Mouse (Mus musculus): ENCODE measurements around the gene Scfd2. TPM values are rescaled to one million over a fixed set of nuclear protein-coding genes. Genes with fewer than 3 reads are reported as not detected.

Gene Scfd2
- total and polyA plus RNA-seq, 2 experiments from 2014 or later = 20.5 to 29.1 TPM

DNA sequence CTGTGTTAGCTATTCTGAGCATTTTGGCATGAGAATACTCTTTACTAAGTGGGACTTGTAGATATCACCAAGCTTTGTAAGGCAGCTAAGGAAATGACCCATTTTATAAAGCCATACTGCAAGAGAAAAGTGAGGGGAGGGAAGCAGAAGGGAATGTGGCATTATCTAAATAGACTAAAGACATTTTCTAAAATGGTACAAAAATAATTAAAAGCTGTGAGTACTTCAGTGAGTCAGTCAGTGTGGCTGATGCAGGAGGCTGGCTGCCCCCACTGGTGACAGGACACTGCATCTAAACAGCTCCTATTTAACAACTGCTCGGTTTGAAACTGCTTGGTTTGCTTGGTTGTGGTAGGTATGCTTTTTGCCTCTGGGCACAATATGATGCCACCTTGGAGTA is 276.6 kb downstream of the Scfd2 start:
- no peak overlapping the region for H3K27ac ChIP-seq (ENCODE audit: low read depth, low read length)
- H3K4me1 ChIP-seq (ENCODE audit: insufficient read depth) = 0 out of 2 replicates have a peak, but pooled peaks cover 2% of the 10 kb centered on the region
- H3K27me3 ChIP-seq (ENCODE audit: insufficient read depth, low read length) = no peaks in the 10 kb centered on the region
- H3K9me3 ChIP-seq (ENCODE audit: low read length) = no peaks in the 10 kb centered on the region
- TF ChIP-seq CTCF (IDR thresholded peaks at IDR 0.05; ENCODE audit: low read depth) = no peak
- WGBS = 68% methylated on average over 1 of the region's 1 CpGs
- ATAC-seq = no peak
- H3K4me2 ChIP-seq (ENCODE audit: low read depth) = no peak overlapping the region
- no peak overlapping the region for H3K9ac ChIP-seq
- no peak for DNase-seq
- H3K36me3 ChIP-seq (ENCODE audit: insufficient read depth) = no peaks in the 10 kb centered on the region
- no peak overlapping the region for H3K4me3 ChIP-seq (ENCODE audit: low read depth, low read length)

DNA sequence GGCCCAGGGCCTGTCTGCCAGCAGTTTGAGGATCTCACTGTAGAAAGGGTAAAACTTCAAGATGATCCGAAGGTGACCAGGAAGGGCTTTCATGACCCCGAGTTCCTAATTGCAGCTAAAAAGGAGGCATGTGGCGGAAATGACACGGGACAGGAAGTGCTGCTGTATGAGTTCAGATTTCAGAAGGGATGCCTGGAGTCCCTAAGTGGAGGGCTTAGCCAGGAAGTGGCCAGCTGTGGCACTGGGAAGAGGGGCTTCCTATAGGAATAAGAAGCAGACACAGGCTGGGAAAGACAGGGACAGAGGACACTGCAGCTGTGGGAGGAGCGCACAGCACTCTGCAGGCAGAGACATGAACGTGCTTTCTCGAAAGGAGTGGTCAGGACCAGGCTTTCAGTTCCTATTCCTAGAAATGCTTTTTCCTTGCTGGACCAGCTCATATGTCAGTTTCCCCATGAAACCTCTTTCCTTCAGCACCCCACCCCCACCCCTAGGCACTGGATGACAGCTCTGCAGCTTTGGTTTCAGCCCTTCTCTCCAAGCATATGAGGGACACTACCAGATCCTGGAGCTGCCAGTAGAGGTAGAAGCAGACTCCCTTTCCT is 277.7 kb downstream of the Scfd2 start:
- no peak for TF ChIP-seq CTCF (IDR thresholded peaks at IDR 0.05; ENCODE audit: low read depth)
- Histone ChIP-seq H3K4me2 (ENCODE audit: low read depth) (no peak overlapping the region), H3K36me3 (ENCODE audit: insufficient read depth) (no peaks in the 10 kb centered on the region), H3K27me3 (ENCODE audit: insufficient read depth, low read length) (no peaks in the 10 kb centered on the region), H3K4me3 (ENCODE audit: low read depth, low read length) (no peak overlapping the region), H3K9ac (no peak overlapping the region), H3K9me3 (ENCODE audit: low read length) (no peaks in the 10 kb centered on the region), H3K4me1 (ENCODE audit: insufficient read depth) (no peaks in the 10 kb centered on the region), H3K27ac (ENCODE audit: low read depth, low read length) (no peak overlapping the region)
- DNase-seq = no peak
- 79% methylated on average over 7 of the region's 7 CpGs for WGBS
- ATAC-seq = no peak

DNA sequence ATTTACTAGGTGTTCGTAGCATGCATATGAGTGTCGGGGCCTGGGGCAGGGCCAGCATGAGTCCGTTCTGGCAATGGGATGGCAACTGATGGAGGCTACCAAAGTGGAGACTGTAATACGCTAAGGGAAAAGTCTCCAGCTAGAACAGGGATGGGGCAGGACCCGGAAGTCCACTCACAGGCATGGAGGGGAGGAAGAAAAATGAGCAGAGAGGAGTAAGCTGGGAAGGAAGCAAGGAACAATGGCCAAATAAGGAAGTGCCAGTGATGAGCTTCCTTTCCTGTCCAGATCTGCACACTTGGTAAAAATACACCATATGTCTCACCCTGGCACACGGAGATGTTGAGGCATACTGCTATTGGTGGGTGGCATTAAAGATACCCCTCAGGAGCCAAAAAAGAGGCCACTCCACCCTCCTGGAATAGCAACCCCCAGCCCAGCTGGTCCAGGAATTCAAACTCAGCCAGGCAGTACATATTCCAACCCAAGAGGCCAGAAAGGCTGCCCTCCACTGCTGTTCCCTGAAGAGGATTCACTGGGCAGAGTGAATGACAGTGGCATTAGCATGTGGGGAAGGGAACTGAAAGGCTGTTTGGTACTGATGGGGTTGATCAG is 278.8 kb downstream of the Scfd2 start:
- WGBS = 74% methylated on average over 6 of the region's 6 CpGs
- peak; percentile 63 for ATAC-seq

DNA sequence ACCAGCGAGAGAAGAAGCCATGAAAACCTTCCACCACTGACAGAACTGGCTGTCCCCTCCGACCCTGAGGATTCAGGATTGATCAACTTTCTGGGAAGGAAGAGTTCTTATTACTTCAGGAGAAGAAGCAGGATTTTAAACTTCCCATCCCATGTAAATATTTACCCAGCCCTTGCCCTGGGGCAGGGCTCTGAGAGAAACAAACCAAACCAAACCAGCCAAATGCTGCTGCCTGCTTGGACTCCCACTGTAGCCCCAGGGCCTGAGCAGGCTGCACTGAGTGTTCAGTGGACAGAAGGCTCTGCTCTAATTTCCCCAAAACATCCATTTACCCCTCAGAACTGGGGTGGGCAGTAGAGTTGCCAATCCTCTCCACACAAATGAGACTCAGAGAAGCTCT is 280.6 kb downstream of the Scfd2 start:
- Histone ChIP-seq H3K36me3 (ENCODE audit: insufficient read depth) (no peaks in the 10 kb centered on the region), H3K27me3 (ENCODE audit: insufficient read depth, low read length) (no peaks in the 10 kb centered on the region), H3K27ac (ENCODE audit: low read depth, low read length) (no peak overlapping the region), H3K9ac (no peak overlapping the region), H3K4me3 (ENCODE audit: low read depth, low read length) (no peak overlapping the region), H3K4me1 (ENCODE audit: insufficient read depth) (no peaks in the 10 kb centered on the region), H3K4me2 (ENCODE audit: low read depth) (no peak overlapping the region), H3K9me3 (ENCODE audit: low read length) (no peaks in the 10 kb centered on the region)
- 89% methylated on average over 2 of the region's 2 CpGs for WGBS
- no peak for ATAC-seq
- no peak for DNase-seq
- TF ChIP-seq CTCF (IDR thresholded peaks at IDR 0.05; ENCODE audit: low read depth) = no peak

More for the DNA sequence above, 278.8 kb downstream of the Scfd2 start:
- TF ChIP-seq CTCF (IDR thresholded peaks at IDR 0.05; ENCODE audit: low read depth) = no peak
- H3K4me3 ChIP-seq (ENCODE audit: low read depth, low read length) = no peak overlapping the region
- H3K36me3 ChIP-seq (ENCODE audit: insufficient read depth) = no peaks in the 10 kb centered on the region
- no peaks in the 10 kb centered on the region for H3K9me3 ChIP-seq (ENCODE audit: low read length)
- H3K4me1 ChIP-seq (ENCODE audit: insufficient read depth) = no peaks in the 10 kb centered on the region
- H3K27ac ChIP-seq (ENCODE audit: low read depth, low read length) = no peak overlapping the region
- no peak overlapping the region for H3K4me2 ChIP-seq (ENCODE audit: low read depth)
- H3K9ac ChIP-seq = no peak overlapping the region
- H3K27me3 ChIP-seq (ENCODE audit: insufficient read depth, low read length) = no peaks in the 10 kb centered on the region
- DNase-seq = peak; percentile 32

DNA sequence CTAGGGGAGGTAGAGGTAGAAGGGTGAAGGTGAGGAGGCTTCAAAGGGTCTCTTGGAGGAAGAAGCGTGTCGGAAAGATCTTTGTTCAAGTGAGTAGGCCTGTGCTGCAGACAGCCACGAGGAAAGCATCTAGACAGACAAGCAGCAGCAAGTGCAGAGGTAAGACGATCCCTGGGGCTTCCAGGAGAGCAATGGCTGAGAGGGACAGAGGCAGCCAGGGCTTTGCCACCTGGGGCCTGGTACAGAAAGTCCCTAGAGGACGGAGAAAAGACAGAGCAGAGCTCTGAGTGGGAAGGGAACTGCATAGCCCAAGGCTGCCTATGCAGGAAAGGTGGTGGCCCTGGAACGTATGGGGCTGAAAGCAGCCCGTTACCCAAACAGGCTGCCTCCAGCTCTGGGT is 281.3 kb downstream of the Scfd2 start:
- Histone ChIP-seq H3K27ac (ENCODE audit: low read depth, low read length) (no peak overlapping the region), H3K9ac (no peak overlapping the region), H3K36me3 (ENCODE audit: insufficient read depth) (no peaks in the 10 kb centered on the region), H3K9me3 (ENCODE audit: low read length) (no peaks in the 10 kb centered on the region), H3K4me1 (ENCODE audit: insufficient read depth) (no peaks in the 10 kb centered on the region), H3K4me3 (ENCODE audit: low read depth, low read length) (no peak overlapping the region), H3K27me3 (ENCODE audit: insufficient read depth, low read length) (no peaks in the 10 kb centered on the region), H3K4me2 (ENCODE audit: low read depth) (no peak overlapping the region)
- WGBS = 73% methylated on average over 7 of the region's 7 CpGs
- TF ChIP-seq CTCF (IDR thresholded peaks at IDR 0.05; ENCODE audit: low read depth) = no peak
- DNase-seq = no peak
- ATAC-seq = no peak

DNA sequence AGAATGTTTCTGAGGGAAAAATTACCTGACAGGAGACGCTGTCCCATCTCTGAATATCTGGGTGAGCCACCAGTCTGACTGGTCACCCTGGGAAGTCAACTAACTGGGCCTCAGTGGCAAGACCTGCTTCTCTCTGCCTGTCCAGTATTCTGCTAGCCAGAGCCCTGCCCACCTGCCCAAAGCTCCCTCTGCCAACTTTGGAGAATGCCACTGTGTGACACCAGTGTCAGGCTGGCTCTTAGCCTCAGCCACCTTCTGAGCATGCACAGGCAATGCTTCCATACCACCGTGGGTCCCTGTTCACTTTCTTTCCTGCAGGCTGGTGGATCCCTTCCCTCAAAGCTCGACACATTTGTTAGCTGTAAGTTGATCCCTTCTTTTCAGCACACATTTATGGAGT is 281.8 kb downstream of the Scfd2 start:
- Histone ChIP-seq H3K9ac (no peak overlapping the region), H3K9me3 (ENCODE audit: low read length) (no peaks in the 10 kb centered on the region), H3K36me3 (ENCODE audit: insufficient read depth) (no peaks in the 10 kb centered on the region), H3K27me3 (ENCODE audit: insufficient read depth, low read length) (no peaks in the 10 kb centered on the region), H3K4me2 (ENCODE audit: low read depth) (no peak overlapping the region), H3K27ac (ENCODE audit: low read depth, low read length) (no peak overlapping the region), H3K4me3 (ENCODE audit: low read depth, low read length) (no peak overlapping the region), H3K4me1 (ENCODE audit: insufficient read depth) (no peaks in the 10 kb centered on the region)
- no peak for TF ChIP-seq CTCF (IDR thresholded peaks at IDR 0.05; ENCODE audit: low read depth)
- WGBS = 66% methylated on average over 3 of the region's 3 CpGs
- ATAC-seq = no peak
- DNase-seq = no peak

DNA sequence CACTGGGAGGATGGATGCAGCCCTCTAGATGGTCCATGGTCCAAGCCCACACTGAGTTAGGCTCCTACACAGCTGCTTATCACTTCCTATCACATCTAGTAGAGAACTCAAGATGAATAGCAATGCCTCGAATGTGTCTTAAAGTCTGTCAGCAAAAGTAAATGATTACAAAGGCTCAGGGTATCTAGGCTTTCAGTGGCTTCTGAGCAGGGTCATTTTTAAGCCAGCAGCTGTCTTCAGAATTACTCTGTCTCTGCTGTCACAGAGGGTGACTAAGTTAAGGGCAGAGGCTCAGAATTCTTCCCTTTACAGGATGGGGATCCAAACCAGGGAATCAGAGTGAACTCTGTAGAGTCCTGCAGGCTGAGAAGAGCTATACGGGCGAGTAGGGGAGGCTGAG is 284.6 kb downstream of the Scfd2 start:
- Histone ChIP-seq H3K27ac (ENCODE audit: low read depth, low read length) (no peak overlapping the region), H3K9ac (no peak overlapping the region), H3K4me1 (ENCODE audit: insufficient read depth) (no peaks in the 10 kb centered on the region), H3K4me2 (ENCODE audit: low read depth) (no peak overlapping the region), H3K4me3 (ENCODE audit: low read depth, low read length) (no peak overlapping the region), H3K27me3 (ENCODE audit: insufficient read depth, low read length) (no peaks in the 10 kb centered on the region), H3K9me3 (ENCODE audit: low read length) (no peaks in the 10 kb centered on the region), H3K36me3 (ENCODE audit: insufficient read depth) (no peaks in the 10 kb centered on the region)
- ATAC-seq (no peak), DNase-seq (no peak)
- TF ChIP-seq CTCF (IDR thresholded peaks at IDR 0.05; ENCODE audit: low read depth) = no peak
- 82% methylated on average over 3 of the region's 3 CpGs for WGBS

Data from forebrain, postnatal 0 days (tissue).